Mouse (Mus musculus): ENCODE data around the gene Srrm3. TPM values are rescaled to one million over a fixed set of nuclear protein-coding genes. Genes with fewer than 3 reads are reported as not detected.
A peak's percentile ranks its signal among the peaks of the same experiment; 100 is the strongest.

Srrm3 gene
- 90.2 and 94.9 TPM in 2 replicates for polyA plus RNA-seq (2012; rRNA removed)

GRCm38 (mm10) chr5:135806555-135807262 is at the start of gene Srrm3:
Srrm3 (plus strand) TSS chr5:135806890.
- peak; percentile 78 to 98 for DNase-seq (ENCODE audit: extremely low spot score in 1 of 2, low spot score in 1 of 2)

DNA sequence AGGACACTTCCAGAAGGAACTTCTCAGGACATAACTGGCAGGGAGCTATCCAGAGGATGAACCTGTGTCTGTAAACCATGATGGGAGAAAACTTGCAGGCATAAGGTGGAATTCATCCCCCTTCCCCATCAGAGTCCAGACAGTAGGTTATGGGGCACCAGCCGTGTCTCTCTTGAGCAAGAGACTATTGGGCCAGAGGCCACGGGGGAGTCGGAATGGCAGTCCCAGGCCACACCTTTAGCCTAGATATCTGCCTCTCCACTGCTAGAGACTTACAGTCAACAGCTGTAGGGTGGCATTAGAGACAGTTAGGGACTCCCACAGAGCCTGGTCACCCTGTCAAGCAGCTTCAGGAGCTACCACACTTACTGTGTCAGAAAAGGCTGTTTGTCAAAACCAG is 44.8 kb upstream of the Srrm3 start:
- DNase-seq (ENCODE audit: extremely low spot score in 1 of 2, low spot score in 1 of 2), result no peak

DNA sequence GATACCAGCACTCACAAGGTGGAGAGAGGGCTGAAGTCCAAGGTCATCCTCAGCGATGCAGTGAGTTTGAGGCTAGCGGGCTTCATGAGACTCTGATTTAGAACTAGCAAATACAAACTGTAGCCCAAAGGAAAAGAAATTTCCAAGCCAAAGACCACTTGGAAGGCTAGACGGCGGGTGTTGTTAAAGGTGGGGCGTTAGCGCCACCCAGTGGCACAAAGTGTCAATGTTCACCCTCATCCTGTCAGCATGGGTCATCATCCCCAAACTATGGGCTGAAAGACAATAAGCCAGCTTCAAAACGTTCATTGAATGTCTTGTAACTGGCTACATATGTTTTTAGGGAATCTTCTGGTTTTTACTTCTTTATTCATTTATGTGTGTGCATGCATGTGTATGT is 43.2 kb upstream of the Srrm3 start:
- DNase-seq (ENCODE audit: extremely low spot score in 1 of 2, low spot score in 1 of 2), result peak in 1 of 2 experiments; percentile 87

- no peak for DNase-seq (ENCODE audit: extremely low spot score in 1 of 2, low spot score in 1 of 2)
Observed at GRCm38 (mm10) chr5:135764971-135765370, 41.7 kb upstream of the Srrm3 start.

- DNase-seq (ENCODE audit: extremely low spot score in 1 of 2, low spot score in 1 of 2), result no peak
Observed at GRCm38 (mm10) chr5:135772519-135772918, 34.2 kb upstream of the Srrm3 start.

DNA sequence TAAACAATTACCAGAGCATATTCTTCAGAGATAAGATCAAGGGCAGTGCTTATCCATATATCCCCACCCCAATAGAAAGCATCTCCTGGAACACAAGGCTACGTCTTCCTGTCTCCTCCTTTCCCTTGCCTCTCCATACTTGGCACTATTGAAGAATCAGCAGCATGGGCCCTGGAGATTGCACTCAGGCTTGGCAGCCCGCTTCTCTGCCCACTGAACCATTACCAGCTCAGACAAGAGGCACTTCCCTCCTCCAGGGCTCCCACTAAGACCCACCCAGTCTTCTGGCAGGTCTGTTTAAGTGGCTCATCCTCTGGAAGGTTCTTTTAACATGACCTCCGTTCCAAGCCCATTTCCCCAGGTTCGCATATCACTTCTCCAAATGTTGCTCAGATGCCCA is 30.1 kb upstream of the Srrm3 start:
- DNase-seq (ENCODE audit: extremely low spot score in 1 of 2, low spot score in 1 of 2), result no peak

DNA sequence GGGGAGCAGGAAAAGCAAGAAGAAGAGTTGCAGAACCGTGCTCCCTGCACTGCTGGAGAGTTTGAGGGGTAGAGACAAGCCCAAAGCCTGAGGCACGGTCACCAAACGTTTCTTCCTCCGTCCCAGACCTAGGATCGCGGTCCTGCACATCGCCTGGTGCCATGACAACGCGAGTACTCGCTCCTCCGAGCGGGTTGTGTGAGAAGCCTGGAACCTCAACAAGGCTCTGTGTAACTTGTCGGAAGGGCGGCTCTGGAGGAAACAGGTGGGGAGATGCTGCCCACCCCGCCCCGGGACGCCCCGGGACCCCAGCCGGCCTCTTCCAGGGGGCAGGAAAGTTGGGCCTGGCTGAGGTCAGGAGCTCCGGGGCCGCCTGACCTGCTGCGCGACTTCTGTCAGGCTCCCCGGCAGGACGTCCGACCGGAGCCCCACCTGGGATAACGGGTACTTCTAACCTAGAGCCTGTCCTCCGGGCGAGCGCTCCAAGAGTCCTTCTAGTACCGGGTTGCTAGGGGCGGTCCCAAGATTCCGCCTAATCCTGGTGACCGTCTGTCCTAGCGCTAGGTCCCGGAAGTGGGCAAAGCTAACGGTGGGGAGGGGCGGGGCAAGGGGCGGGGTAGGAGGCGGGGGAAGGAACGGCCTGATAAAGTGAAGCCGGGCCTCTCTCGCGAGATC is 28.8 kb upstream of the Srrm3 start, which contains the start of gene Styxl1:
TSS of gene Styxl1 (minus strand) at position 590 of the 675 bp plus-strand sequence.
- DNase-seq (ENCODE audit: extremely low spot score in 1 of 2, low spot score in 1 of 2), result no peak

DNA sequence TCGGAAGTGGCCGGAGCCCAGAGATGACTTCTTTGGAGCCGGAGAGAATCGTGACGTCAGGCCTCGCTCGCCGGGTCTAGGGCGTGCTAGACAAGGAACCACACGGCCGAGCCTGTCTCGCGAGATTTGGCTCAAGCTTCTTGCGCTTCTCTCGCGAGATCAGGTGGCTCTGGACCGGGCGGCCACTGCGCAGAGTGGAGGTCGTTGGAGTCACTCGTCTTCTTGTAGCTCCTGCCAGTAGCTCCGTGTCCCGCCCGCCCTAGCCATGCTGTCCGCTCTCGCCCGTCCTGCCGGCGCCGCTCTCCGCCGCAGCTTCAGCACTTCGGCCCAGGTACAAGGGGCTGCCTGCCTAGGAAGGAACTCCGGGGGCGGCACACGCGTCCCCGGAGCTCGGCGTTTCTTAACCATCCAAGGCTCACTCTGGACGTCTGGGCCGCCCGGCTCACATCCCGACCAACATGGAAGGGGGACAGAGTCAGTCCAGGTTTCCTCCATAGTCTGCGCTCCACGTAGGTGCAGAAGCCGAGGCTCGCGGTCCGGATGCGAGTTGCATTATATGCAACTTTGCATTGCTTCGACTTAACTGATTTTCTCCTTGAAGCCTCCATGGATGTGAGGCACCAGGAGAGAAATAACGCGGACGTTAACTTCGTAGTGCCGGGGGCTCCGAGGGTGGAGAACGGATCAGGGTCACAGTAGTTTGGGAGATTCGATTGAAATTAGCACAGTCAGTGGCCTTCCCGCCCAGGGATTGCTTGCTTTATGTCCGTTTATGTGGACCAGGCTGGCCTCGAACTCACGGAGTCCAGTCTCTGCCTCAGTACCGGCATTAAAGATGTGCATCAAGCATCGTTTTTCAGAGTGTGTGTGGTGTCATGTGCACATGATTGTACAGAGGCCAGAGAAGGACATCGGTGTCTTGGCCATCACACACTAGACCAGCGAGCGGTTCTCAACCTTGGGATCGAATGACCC is 27.9 kb upstream of the Srrm3 start, which contains the start of gene Mdh2:
TSS of gene Mdh2 (plus strand) at position 10 of the 975 bp plus-strand sequence.
- peak; percentile 99 to 100 for DNase-seq (ENCODE audit: extremely low spot score in 1 of 2, low spot score in 1 of 2)

- DNase-seq (ENCODE audit: extremely low spot score in 1 of 2, low spot score in 1 of 2), result no peak
Observed at GRCm38 (mm10) chr5:135780331-135780730, 26.4 kb upstream of the Srrm3 start.

- DNase-seq (ENCODE audit: extremely low spot score in 1 of 2, low spot score in 1 of 2), result no peak
Observed at GRCm38 (mm10) chr5:135782901-135783300, 23.8 kb upstream of the Srrm3 start.

DNA sequence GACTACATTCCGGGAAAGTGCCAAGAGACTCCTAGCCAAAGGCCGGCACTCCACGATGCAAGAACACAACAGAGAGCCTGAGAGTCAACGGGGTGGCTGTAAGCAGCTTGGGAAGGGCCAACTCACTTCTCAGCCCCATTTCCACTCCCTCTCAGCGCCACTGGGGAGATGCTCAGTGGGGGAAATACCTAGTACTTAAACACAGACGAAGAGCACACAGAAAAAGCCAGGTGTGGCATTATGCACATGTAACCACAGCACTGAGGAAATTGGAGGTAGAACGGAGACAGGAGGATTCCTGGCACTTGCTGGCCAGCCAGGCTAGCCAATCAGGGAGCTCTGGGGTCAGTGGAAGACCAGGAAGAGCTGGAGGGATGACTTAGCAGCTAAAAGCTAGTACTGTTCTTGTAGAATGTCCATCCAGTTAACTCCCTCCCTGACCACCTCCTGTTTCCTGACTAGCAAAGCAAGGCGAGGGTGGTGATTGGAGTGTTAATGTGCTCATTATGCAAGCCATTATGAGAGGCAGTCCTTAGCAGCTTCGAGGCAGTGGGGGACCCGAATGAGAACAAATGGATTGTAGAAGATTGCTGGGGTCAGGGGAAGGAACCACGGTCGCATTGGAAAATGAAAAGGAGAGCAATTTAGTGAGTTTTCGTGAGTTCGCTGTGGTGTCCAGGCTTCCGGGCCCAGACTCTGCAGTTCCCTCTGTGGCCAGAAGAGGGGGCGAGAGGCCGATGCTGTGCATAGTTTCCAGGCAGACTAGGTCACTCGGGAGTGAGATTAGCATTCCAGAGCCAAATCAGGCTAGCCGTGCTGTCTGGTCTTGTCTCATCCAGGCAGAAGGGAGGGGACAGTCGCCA is 12.5 kb upstream of the Srrm3 start:
- peak; percentile 68 to 95 for DNase-seq (ENCODE audit: extremely low spot score in 1 of 2, low spot score in 1 of 2)

DNA sequence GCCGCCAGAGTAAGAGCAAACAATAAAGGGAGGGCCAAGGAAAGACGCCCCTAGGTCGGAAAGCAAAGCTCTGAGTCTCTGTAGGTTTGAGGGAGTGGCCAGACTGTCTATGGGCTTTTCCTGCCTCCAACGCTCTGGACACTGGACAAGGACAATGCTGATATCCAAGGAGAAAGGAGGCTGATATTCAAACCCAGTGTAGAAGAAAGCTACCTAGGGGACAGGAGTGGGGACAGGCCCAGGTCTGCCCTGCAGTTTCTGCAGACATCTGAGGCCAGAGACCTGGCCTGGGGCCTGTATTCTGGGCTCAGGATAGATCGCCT is 11.9 kb upstream of the Srrm3 start:
- DNase-seq (ENCODE audit: extremely low spot score in 1 of 2, low spot score in 1 of 2), result no peak

- DNase-seq (ENCODE audit: extremely low spot score in 1 of 2, low spot score in 1 of 2), result peak in 1 of 2 experiments; percentile 42
Observed at GRCm38 (mm10) chr5:135799746-135800145, 6.9 kb upstream of the Srrm3 start.

GRCm38 (mm10) chr5:135800927-135801326 is 5.8 kb upstream of the Srrm3 start:
- no peak for DNase-seq (ENCODE audit: extremely low spot score in 1 of 2, low spot score in 1 of 2)

- DNase-seq (ENCODE audit: extremely low spot score in 1 of 2, low spot score in 1 of 2), result peak in 1 of 2 experiments; percentile 42
Observed at GRCm38 (mm10) chr5:135802641-135803040, 4.0 kb upstream of the Srrm3 start.

GRCm38 (mm10) chr5:135803135-135803534 is 3.6 kb upstream of the Srrm3 start:
- no peak for DNase-seq (ENCODE audit: extremely low spot score in 1 of 2, low spot score in 1 of 2)

DNA sequence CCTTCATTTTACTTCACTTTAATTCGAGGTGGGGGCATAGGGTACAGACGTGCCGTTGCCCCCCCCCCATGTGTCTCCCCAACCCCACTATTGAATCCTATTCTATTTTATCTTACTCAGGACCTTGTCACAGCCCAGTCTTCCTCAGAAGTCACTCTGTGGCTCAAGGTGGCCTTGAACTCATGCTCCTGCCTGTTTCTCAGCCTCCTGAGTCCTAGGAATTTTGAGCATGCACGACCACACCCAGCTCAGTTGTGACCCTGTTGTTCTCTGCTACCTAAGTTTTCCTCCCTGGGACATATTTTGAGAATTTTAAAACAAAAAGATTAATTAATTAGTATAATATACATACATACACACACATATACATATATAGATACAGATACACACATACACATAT is 3.0 kb upstream of the Srrm3 start:
- no peak for DNase-seq (ENCODE audit: extremely low spot score in 1 of 2, low spot score in 1 of 2)

GRCm38 (mm10) chr5:135804735-135805134 is 2.0 kb upstream of the Srrm3 start:
- no peak for DNase-seq (ENCODE audit: extremely low spot score in 1 of 2, low spot score in 1 of 2)

DNA sequence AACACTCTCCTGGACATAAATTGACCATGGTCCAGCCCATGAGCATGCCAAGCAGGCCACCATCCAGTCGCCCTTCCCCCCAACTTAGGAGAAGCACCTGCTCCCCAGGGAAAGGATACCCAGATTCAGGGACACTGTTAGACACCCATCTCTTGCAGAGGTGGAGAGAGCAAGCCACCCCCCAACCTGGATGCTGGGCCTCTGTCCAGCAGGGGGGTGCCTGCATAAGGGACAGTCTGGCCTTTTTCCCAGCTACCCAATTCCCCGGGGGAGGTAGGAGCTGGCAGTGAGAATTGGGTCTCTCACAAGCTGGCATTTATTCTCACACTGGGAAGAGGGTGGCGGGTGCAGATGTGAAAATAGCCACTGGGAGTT is 560 bp downstream of the Srrm3 start:
- DNase-seq (ENCODE audit: extremely low spot score in 1 of 2, low spot score in 1 of 2), result peak in 1 of 2 experiments; percentile 69

- DNase-seq (ENCODE audit: extremely low spot score in 1 of 2, low spot score in 1 of 2), result peak in 1 of 2 experiments; percentile 80
Observed at GRCm38 (mm10) chr5:135812991-135813390, 6.3 kb downstream of the Srrm3 start.

All from frontal cortex, adult 2 months (tissue).